Mouse (Mus musculus): ENCODE results near the gene Usp54.

GRCm38 (mm10) chr14:20661661-20662331 is 20.9 kb upstream of the Usp54 start:
- no peak for TF ChIP-seq CTCF (IDR thresholded peaks at IDR 0.05; ENCODE audit: low read depth, low read length)
- no peak for TF ChIP-seq GATA2 (IDR thresholded peaks at IDR 0.05; ENCODE audit: borderline replicate concordance, low read depth, low read length)

All from G1E (cell line).